Comparison of ENCODE assay signal across 17 mouse cellular contexts in genomic region chr2:77934138-77934537, GRCm38 (mm10). TPM values are rescaled to one million over a fixed set of nuclear protein-coding genes. Genes with fewer than 3 reads are reported as not detected.
A peak's percentile ranks its signal among the peaks of the same experiment; 100 is the strongest.
DNase-seq lines count a peak whose midpoint lies in the region; ATAC-seq and TF ChIP-seq lines count a peak whose summit lies in the region.
"Had no signal": no experiment of that assay in that cellular context is flagged by ENCODE, and none has a peak within 500 bp of the region (broad histone marks: within the 10 kb centered on the region; RNA-seq: fewer than 3 reads in every experiment).

No protein-coding gene starts in this region.

- H3K27ac ChIP-seq in forebrain, embryonic 15.5 days (replicated peaks) = no peak overlapping the region
- no peak overlapping the region for H3K27ac ChIP-seq in forebrain, embryonic 13.5 days
- H3K27ac ChIP-seq in layer of hippocampus, adult 2 months = peak overlapping the region; percentile 72
- H3K27ac ChIP-seq: embryonic facial prominence, embryonic 10.5 days; embryonic facial prominence, embryonic 12.5 days had no signal

- no peak for TF ChIP-seq CTCF in layer of hippocampus, adult 2 months (conservative IDR thresholded peaks at IDR 0.05)

- no peak for DNase-seq in layer of hippocampus, adult 2 months (ENCODE audit: low spot score in 2 of 2)
- DNase-seq in layer of hippocampus, postnatal 14 days (ENCODE audit: low spot score in 2 of 2) = no peak
- DNase-seq: adrenal gland, adult 2 months; adrenal gland, postnatal 10 days; adrenal gland, postnatal 25 days; cerebellum, adult 11-12 months; cerebellum, adult 2 months; cerebellum, adult 9-10 months; cerebellum, postnatal 10 days; cerebellum, postnatal 25 days had no signal

- H3K79me2 ChIP-seq in myocyte (ENCODE audit: control insufficient read depth, insufficient read depth) = peaks cover 12% of the 10 kb centered on the region

- no peak overlapping the region for H3K4me2 ChIP-seq in forebrain, embryonic 15.5 days (replicated peaks)
- H3K4me2 ChIP-seq in forebrain, embryonic 13.5 days = no peak overlapping the region
- peak overlapping the region; percentile 8 for H3K4me2 ChIP-seq in myocyte (ENCODE audit: low read depth)
- H3K4me2 ChIP-seq: embryonic facial prominence, embryonic 12.5 days had no signal

- H3K27me3 ChIP-seq in forebrain, embryonic 15.5 days = no peaks in the 10 kb centered on the region
- H3K27me3 ChIP-seq in forebrain, embryonic 13.5 days = no peaks in the 10 kb centered on the region
- no peaks in the 10 kb centered on the region for H3K27me3 ChIP-seq in myocyte (ENCODE audit: control insufficient read depth, insufficient read depth, insufficient read length)
- H3K27me3 ChIP-seq: embryonic facial prominence, embryonic 12.5 days had no signal

- H3K9me3 ChIP-seq in forebrain, embryonic 15.5 days = no peaks in the 10 kb centered on the region
- H3K9me3 ChIP-seq in forebrain, embryonic 13.5 days (replicated peaks) = no peaks in the 10 kb centered on the region
- H3K9me3 ChIP-seq: embryonic facial prominence, embryonic 10.5 days; embryonic facial prominence, embryonic 12.5 days had no signal

- H3K4me3 ChIP-seq in forebrain, embryonic 15.5 days = no peak overlapping the region
- H3K4me3 ChIP-seq in forebrain, embryonic 13.5 days = no peak overlapping the region
- H3K4me3 ChIP-seq in layer of hippocampus, adult 2 months = no peak overlapping the region
- no peak overlapping the region for H3K4me3 ChIP-seq in myocyte
- H3K4me3 ChIP-seq: embryonic facial prominence, embryonic 10.5 days; embryonic facial prominence, embryonic 12.5 days had no signal

- H3ac ChIP-seq in myocyte (ENCODE audit: control insufficient read depth, insufficient read length) = no peak overlapping the region

- peaks cover 47% of the 10 kb centered on the region for H3K36me3 ChIP-seq in forebrain, embryonic 15.5 days
- peaks cover 60% of the 10 kb centered on the region for H3K36me3 ChIP-seq in forebrain, embryonic 13.5 days (ENCODE audit: poor library complexity, severe bottlenecking)
- peaks cover 27% of the 10 kb centered on the region for H3K36me3 ChIP-seq in myocyte (ENCODE audit: control insufficient read depth, insufficient read depth)

- TF ChIP-seq POLR2A in myocyte (IDR thresholded peaks at IDR 0.05; ENCODE audit: insufficient read length, low read depth) = no peak

- no peaks in the 10 kb centered on the region for H3K4me1 ChIP-seq in forebrain, embryonic 15.5 days
- no peaks in the 10 kb centered on the region; the same call in 1 of the 2 replicates for H3K4me1 ChIP-seq in forebrain, embryonic 13.5 days
- H3K4me1 ChIP-seq: embryonic facial prominence, embryonic 10.5 days; embryonic facial prominence, embryonic 12.5 days had no signal

- no peak overlapping the region for H3K9ac ChIP-seq in forebrain, embryonic 15.5 days (replicated peaks)
- H3K9ac ChIP-seq in forebrain, embryonic 13.5 days = no peak overlapping the region
- H3K9ac ChIP-seq: embryonic facial prominence, embryonic 12.5 days; forebrain, postnatal 0 days had no signal

- ATAC-seq in forebrain, embryonic 15.5 days (replicated peaks) = 0 out of 2 replicates have a peak, but pooled peaks have one; percentile 46
- no peak for ATAC-seq in forebrain, embryonic 13.5 days
- ATAC-seq in cerebellum, adult (ENCODE audit: insufficient number of reproducible peaks, low FRiP score, low TSS enrichment) = no peak

- WGBS in forebrain, embryonic 15.5 days = 92% methylated on average over 4 of the region's 4 CpGs
- whole genome bisulfite sequencing in forebrain, embryonic 13.5 days = 87% methylated on average over 4 of the region's 4 CpGs

TF ChIP-seq in myocyte, 11 proteins besides CTCF, POLR2A, EP300 and RAD21:
- TF ChIP-seq TCF3 (IDR thresholded peaks at IDR 0.05; ENCODE audit: insufficient read length, low read depth) (no peak), POLR2AphosphoS2 (IDR thresholded peaks at IDR 0.05; ENCODE audit: insufficient read length, low read depth) (no peak), E2F4 (IDR thresholded peaks at IDR 0.05; ENCODE audit: insufficient read depth) (no peak), USF1 (IDR thresholded peaks at IDR 0.05; ENCODE audit: low read depth) (no peak)

RNA-seq across cellular contexts. Expression of gene Cwc22, which starts 12.0 kb away (rescaled TPM):
- 25.7 and 31.2 TPM in 2 replicates for polyA plus RNA-seq in forebrain, embryonic 15.5 days (2015; fragmentation: Nextera tagmentation; extraction: Ambion mirVana)
- polyA plus RNA-seq in forebrain, embryonic 13.5 days (2015; fragmentation: Nextera tagmentation; extraction: Ambion mirVana) = 30.2 and 32.7 TPM in 2 replicates
- total RNA-seq in layer of hippocampus, adult 2 months (2021) = 10 to 100 TPM; 26.7 to 29.7 TPM
- 10 to 100 TPM; 23.1 to 27.4 TPM for total RNA-seq in layer of hippocampus, postnatal 14 days (2021)
- 8.3 TPM for polyA plus RNA-seq in myocyte (2012; fragmentation: generic; extraction: Trizol)
